Mouse (Mus musculus): ENCODE measurements around the gene Sf3a3.

- no peak for TF ChIP-seq CTCF (conservative IDR thresholded peaks at IDR 0.05; ENCODE audit: insufficient read depth, insufficient read length, low read depth, low read length)
- no peak for TF ChIP-seq POLR2A (IDR thresholded peaks at IDR 0.05; ENCODE audit: low read depth, low read length)
Observed at GRCm38 (mm10) chr4:124765802-124766565, 51.4 kb downstream of the Sf3a3 start.
